In genomic region chr5:104539331-104539730, GRCm38 (mm10) we compare ENCODE assay signal across 28 mouse cellular contexts.
"Had no signal": no experiment of that assay in that cellular context is flagged by ENCODE, and none has a peak within 500 bp of the region (broad histone marks: within the 10 kb centered on the region; RNA-seq: fewer than 3 reads in every experiment).

No protein-coding gene starts in this region.

- H3K4me1 ChIP-seq: heart, embryonic 13.5 days; heart, embryonic 15.5 days; hindbrain, embryonic 13.5 days; hindbrain, embryonic 15.5 days; kidney, embryonic 15.5 days; limb, embryonic 10.5 days; limb, embryonic 12.5 days; liver, embryonic 13.5 days; liver, embryonic 15.5 days had no signal

- H3K4me2 ChIP-seq: heart, embryonic 11.5 days; heart, embryonic 13.5 days; heart, embryonic 15.5 days; hindbrain, embryonic 13.5 days; hindbrain, embryonic 15.5 days; kidney, embryonic 15.5 days; limb, embryonic 12.5 days; liver, embryonic 11.5 days; liver, embryonic 13.5 days; liver, embryonic 15.5 days had no signal

- H3K9me3 ChIP-seq: heart, embryonic 13.5 days; heart, embryonic 15.5 days; hindbrain, embryonic 15.5 days; kidney, embryonic 15.5 days; limb, embryonic 10.5 days; liver, embryonic 13.5 days; liver, embryonic 15.5 days had no signal

- ATAC-seq: hindbrain, postnatal 0 days; intestine, embryonic 16.5 days; liver, postnatal 0 days had no signal

- H3K27me3 ChIP-seq: heart, embryonic 13.5 days; heart, embryonic 15.5 days; hindbrain, embryonic 13.5 days; hindbrain, embryonic 15.5 days; kidney, embryonic 15.5 days; limb, embryonic 12.5 days; liver, embryonic 13.5 days; liver, embryonic 15.5 days had no signal

- H3K4me3 ChIP-seq: heart, adult 2 months; heart, embryonic 13.5 days; heart, embryonic 15.5 days; hindbrain, embryonic 13.5 days; hindbrain, embryonic 15.5 days; kidney, embryonic 15.5 days; limb, embryonic 10.5 days; limb, embryonic 12.5 days; liver, embryonic 13.5 days; liver, embryonic 15.5 days had no signal

- H3K9ac ChIP-seq: heart, embryonic 13.5 days; heart, embryonic 15.5 days; hindbrain, embryonic 13.5 days; hindbrain, embryonic 15.5 days; kidney, embryonic 15.5 days; limb, embryonic 12.5 days; liver, embryonic 13.5 days; liver, embryonic 15.5 days; liver, postnatal 0 days had no signal

- H3K27ac ChIP-seq: heart, adult 2 months; heart, embryonic 13.5 days; heart, embryonic 15.5 days; hindbrain, embryonic 13.5 days; hindbrain, embryonic 15.5 days; hindbrain, postnatal 0 days; kidney, embryonic 15.5 days; kidney, postnatal 0 days; limb, embryonic 10.5 days; limb, embryonic 12.5 days; liver, embryonic 13.5 days; liver, embryonic 15.5 days had no signal

- DNase-seq: gastrocnemius, postnatal 14 days; gastrocnemius, postnatal 36 days; heart, adult 11 months; heart, adult 2 months; heart, postnatal 14 days; heart, postnatal 36 days; kidney, adult 11 months; kidney, adult 2 months; kidney, adult 9 months; kidney, postnatal 14 days; kidney, postnatal 36 days; layer of hippocampus, postnatal 36 days; liver; liver, embryonic 13.5 days; liver, postnatal 0 days had no signal
